Mouse (Mus musculus): ENCODE measurements around the gene Kdm4d.

DNA sequence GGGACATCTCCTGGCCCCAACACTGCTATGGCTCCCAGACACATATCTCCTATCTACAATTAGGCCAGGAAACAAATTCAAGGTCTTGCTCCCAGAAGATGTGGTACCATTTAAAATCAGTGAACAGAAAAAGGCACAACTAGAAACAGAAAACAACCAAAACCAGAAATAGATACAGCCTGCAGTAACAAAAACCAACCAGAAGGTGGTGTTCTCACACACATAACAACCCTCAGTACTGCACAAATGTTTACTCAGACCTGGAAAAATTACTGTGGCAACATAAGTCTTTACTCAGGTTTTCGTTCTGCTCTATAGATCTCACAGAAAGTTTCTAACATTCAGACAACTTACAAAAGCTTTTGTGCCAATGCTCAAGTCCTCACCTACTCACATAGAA is 59.9 kb downstream of the Kdm4d start:
- TF ChIP-seq CTCF (IDR thresholded peaks at IDR 0.05; ENCODE audit: extremely low read depth, insufficient read length, insufficient replicate concordance, low read depth, low read length) (no peak), POLR2A (IDR thresholded peaks at IDR 0.05; ENCODE audit: low read depth, low read length) (no peak)

Data from small intestine, adult 2 months (tissue).